Mouse (Mus musculus) hindbrain, embryonic 14.5 days (tissue): Measurements from ENCODE around the gene Hepacam. TPM values are rescaled to one million over a fixed set of nuclear protein-coding genes. Genes with fewer than 3 reads are reported as not detected.

Source experiments
- ATAC-seq: fragments of 200-750 bp; cut with Nextera tagmentation; 2 replicates; pipeline ENCODE4 v1.8.0; 2017; ENCODE audit warnings: moderate number of reproducible peaks, mild to moderate bottlenecking, moderate TSS enrichment, moderate library complexity; ENCODE audit not compliant: low FRiP score
- DNase-seq: peaks from one replicate; pipeline ENCODE4 v3.0.0-alpha.2; 2015; ENCODE audit warnings: low spot score
- H3K27ac ChIP-seq: fragments of 300-500 bp; sonication (generic); 2 replicates; pipeline ENCODE4 v1.5.1; 2014; ENCODE audit warnings: mild to moderate bottlenecking, moderate library complexity
- H3K27me3 ChIP-seq: fragments of 300-500 bp; sonication (generic); 2 replicates; pipeline ENCODE4 v1.6.1; 2014; ENCODE audit warnings: mild to moderate bottlenecking, low read length, mixed read lengths; ENCODE audit not compliant: control insufficient read depth, insufficient read depth
- H3K36me3 ChIP-seq: fragments of 300-500 bp; sonication (generic); replicated peaks from 2 replicates; pipeline ENCODE4 v1.6.1; 2014; ENCODE audit not compliant: control insufficient read depth, insufficient read depth
- H3K4me1 ChIP-seq: fragments of 300-500 bp; sonication (generic); replicated peaks from 2 replicates; pipeline ENCODE4 v1.6.1; 2014; ENCODE audit warnings: antibody characterized with exemption, low read length, mixed read lengths; ENCODE audit not compliant: control insufficient read depth, insufficient read depth
- H3K4me2 ChIP-seq: fragments of 300-500 bp; sonication (generic); replicated peaks from 2 replicates; pipeline ENCODE4 v1.6.1; 2014; ENCODE audit warnings: mild to moderate bottlenecking, moderate library complexity
- H3K4me3 ChIP-seq: fragments of 300-500 bp; sonication (generic); replicated peaks from 2 replicates; pipeline ENCODE4 v1.5.1; 2014; ENCODE audit warnings: mild to moderate bottlenecking, low read length
- H3K9ac ChIP-seq: fragments of 300-500 bp; sonication (generic); 2 replicates; pipeline ENCODE4 v1.6.1; 2014
- H3K9me3 ChIP-seq: fragments of 300-500 bp; sonication (generic); 2 replicates; pipeline ENCODE4 v1.6.1; 2016; ENCODE audit warnings: low read length; ENCODE audit not compliant: control insufficient read depth
- WGBS: fragments of 180-500 bp; shearing (Covaris S2); extraction: QIAGEN DNeasy Blood & Tissue Kit; methylation state at CpG from one replicate; pipeline ENCODE4 v1.1.7; 2014; 5-methylcytosine and 5-hydroxymethylcytosine counted together
- polyA plus RNA-seq: library from polyadenylated mRNA; unstranded; fragments of >200 nt; fragmentation: Nextera tagmentation; extraction: Ambion mirVana; gene quantifications from 2 replicates; pipeline ENCODE4 v1.2.1, GENCODE M21; 2014

Gene Hepacam
- polyA plus RNA-seq, 1 experiment from 2014 or later = 16.8 TPM

GRCm38 (mm10) chr9:37421239-37421638, 54.1 kb downstream of the Hepacam start:
- Histone ChIP-seq H3K4me2 (peak overlapping the region; percentile 55), H3K4me1 (no peaks in the 10 kb centered on the region), H3K9me3 (no peaks in the 10 kb centered on the region), H3K4me3 (peak overlapping the region; percentile 21; the same call in 1 of the 2 replicates), H3K27me3 (no peaks in the 10 kb centered on the region), H3K36me3 (no peaks in the 10 kb centered on the region), H3K9ac (peak overlapping the region; percentile 54), H3K27ac (no peak overlapping the region)
- WGBS = 19% methylated on average over 12 of the region's 12 CpGs
- peak; percentile 32; the same call in 1 of the 2 replicates for ATAC-seq
- peak; percentile 35 for DNase-seq

DNA sequence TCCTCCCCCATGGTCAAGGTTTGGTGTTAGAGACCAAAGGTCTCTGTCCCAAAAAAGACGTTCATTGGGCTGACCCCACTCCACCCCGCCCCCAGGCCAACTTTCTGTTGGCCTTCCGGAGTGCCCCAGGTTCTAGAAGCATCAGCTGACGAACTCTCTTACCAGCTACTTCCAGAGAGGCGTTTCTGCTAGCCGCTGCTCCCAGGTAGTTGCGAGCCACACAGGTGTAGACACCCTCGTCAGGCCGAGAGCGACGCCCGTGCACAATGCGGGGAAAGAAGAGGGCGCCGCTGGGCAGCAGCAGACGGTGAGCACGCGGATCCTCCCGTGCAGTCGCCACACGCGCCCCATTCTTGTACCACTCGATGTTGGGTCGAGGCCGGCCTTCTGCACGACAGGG, 62.2 kb downstream of the Hepacam start:
- DNase-seq (no peak), ATAC-seq (no peak)
- Histone ChIP-seq H3K4me3 (0 out of 2 replicates have a peak overlapping the region, but pooled peaks have one; percentile 5), H3K36me3 (no peaks in the 10 kb centered on the region), H3K4me2 (peak overlapping the region; percentile 24), H3K9me3 (no peaks in the 10 kb centered on the region), H3K27ac (no peak overlapping the region), H3K27me3 (peaks cover 56% of the 10 kb centered on the region), H3K9ac (no peak overlapping the region), H3K4me1 (peaks cover 22% of the 10 kb centered on the region)
- WGBS = 12% methylated on average over 26 of the region's 26 CpGs

GRCm38 (mm10) chr9:37430582-37430981, 63.4 kb downstream of the Hepacam start:
- under 1% methylated on average over 12 of the region's 12 CpGs for WGBS

GRCm38 (mm10) chr9:37432026-37432666, 65.0 kb downstream of the Hepacam start:
- no peak; the same call in 1 of the 2 replicates for ATAC-seq
- Histone ChIP-seq H3K4me1 (peaks cover 23% of the 10 kb centered on the region), H3K4me3 (peak overlapping the region; percentile 36), H3K4me2 (peak overlapping the region; percentile 74), H3K9ac (peak overlapping the region; percentile 44), H3K27me3 (peaks cover 73% of the 10 kb centered on the region), H3K9me3 (no peaks in the 10 kb centered on the region), H3K36me3 (no peaks in the 10 kb centered on the region), H3K27ac (no peak overlapping the region)
- no peak for DNase-seq
- WGBS = 1% methylated on average over 15 of the region's 17 CpGs

More at GRCm38 (mm10) chr9:37430582-37430981, 63.4 kb downstream of the Hepacam start:
- H3K36me3 ChIP-seq = no peaks in the 10 kb centered on the region
- no peaks in the 10 kb centered on the region for H3K9me3 ChIP-seq
- no peak overlapping the region for H3K27ac ChIP-seq
- peak overlapping the region; percentile 74 for H3K4me2 ChIP-seq
- H3K4me1 ChIP-seq = peaks cover 23% of the 10 kb centered on the region
- H3K27me3 ChIP-seq = peaks cover 66% of the 10 kb centered on the region
- peak overlapping the region; percentile 14; the same call in 1 of the 2 replicates for H3K4me3 ChIP-seq
- H3K9ac ChIP-seq = no peak overlapping the region
- DNase-seq (peak; percentile 98), ATAC-seq (peak; percentile 83)

- H3K36me3 ChIP-seq = no peaks in the 10 kb centered on the region
- ATAC-seq = 0 out of 2 replicates have a peak, but pooled peaks have one; percentile 43
- H3K4me3 ChIP-seq = peak within 1 kb of the TSS; percentile 36
- no peaks in the 10 kb centered on the region for H3K9me3 ChIP-seq
- peaks cover 68% of the 10 kb centered on the region for H3K27me3 ChIP-seq
- H3K9ac ChIP-seq = peak within 1 kb of the TSS; percentile 44
- H3K27ac ChIP-seq = no peak within 1 kb of the TSS
- peak within 1 kb of the TSS; percentile 74 for H3K4me2 ChIP-seq
- peaks cover 23% of the 10 kb centered on the region for H3K4me1 ChIP-seq
- no peak for DNase-seq
- under 1% methylated on average over 40 of the region's 40 CpGs for WGBS
These were observed 65.7 kb downstream of the Hepacam start, which contains the start of gene Robo3 for GRCm38 (mm10) chr9:37432720-37433421. Gene Robo3, minus strand, starts transcription at chr9:37433246.

DNA sequence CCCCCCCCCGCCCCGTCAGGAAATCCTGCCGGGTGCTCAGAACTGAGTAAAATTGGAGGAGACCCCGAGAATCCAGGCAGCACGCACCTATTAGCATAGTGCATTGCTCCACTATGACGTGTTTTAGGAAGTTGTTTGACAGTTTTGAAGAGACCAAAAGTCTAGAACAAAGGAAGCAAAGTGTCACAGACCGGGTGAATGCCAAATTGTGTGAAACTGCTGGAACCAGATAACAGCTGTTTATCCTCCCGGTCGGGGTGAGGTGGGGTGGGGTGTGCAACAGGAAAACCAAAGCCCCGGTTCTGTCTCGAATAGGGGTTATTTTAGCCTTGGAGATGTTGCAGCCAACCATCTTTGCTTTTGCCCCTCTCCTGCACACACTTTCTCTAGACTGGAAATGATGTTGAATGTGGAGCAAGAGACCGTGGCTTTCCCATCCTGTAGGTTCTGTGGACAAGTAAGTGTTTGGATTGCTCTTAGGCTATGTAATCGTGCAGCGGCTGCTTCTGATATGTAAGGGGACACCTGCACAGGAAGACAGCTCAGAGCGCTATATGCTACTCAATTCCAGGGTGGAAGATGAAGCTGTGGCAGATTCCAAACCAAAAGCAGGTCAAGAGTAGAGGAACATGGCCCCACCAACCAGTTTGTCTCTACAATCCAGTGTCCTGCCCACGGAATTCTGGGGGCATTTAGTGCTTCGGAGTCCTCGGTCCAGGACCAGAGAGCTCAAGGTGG, 66.8 kb downstream of the Hepacam start:
- 3% methylated on average over 18 of the region's 18 CpGs for whole genome bisulfite sequencing
- peaks cover 63% of the 10 kb centered on the region for H3K27me3 ChIP-seq

DNA sequence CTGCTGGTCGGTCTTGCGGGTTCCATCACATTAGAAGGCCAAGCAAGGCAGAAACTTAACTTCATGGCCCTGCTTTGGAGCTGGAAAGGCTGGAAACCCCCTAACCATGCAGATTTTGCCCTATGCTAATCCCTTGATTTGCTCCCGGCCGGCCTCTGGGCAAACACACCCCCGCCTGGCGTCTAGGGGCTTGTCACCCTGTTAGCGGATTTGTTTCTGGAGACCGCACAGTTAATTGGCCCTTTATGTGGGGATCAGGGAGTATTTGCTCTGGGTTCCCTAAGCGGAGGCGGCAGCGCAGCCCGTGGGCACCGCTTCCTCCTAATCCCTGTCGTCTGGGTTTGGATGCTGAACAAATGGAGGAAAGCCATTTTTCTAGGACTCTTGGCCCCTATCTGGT, 67.8 kb downstream of the Hepacam start:
- Histone ChIP-seq H3K27ac (no peak overlapping the region), H3K36me3 (no peaks in the 10 kb centered on the region), H3K27me3 (peaks cover 54% of the 10 kb centered on the region), H3K4me3 (no peak overlapping the region), H3K9ac (no peak overlapping the region), H3K9me3 (no peaks in the 10 kb centered on the region), H3K4me1 (peaks cover 26% of the 10 kb centered on the region), H3K4me2 (no peak overlapping the region)
- WGBS = 4% methylated on average over 14 of the region's 14 CpGs
- ATAC-seq (no peak), DNase-seq (no peak)

More for the DNA sequence above, 66.8 kb downstream of the Hepacam start:
- Histone ChIP-seq H3K4me3 (no peak overlapping the region), H3K4me2 (peak overlapping the region; percentile 74), H3K27ac (no peak overlapping the region), H3K9ac (no peak overlapping the region), H3K9me3 (no peaks in the 10 kb centered on the region), H3K4me1 (peaks cover 26% of the 10 kb centered on the region), H3K36me3 (no peaks in the 10 kb centered on the region)
- ATAC-seq (no peak), DNase-seq (no peak)

DNA sequence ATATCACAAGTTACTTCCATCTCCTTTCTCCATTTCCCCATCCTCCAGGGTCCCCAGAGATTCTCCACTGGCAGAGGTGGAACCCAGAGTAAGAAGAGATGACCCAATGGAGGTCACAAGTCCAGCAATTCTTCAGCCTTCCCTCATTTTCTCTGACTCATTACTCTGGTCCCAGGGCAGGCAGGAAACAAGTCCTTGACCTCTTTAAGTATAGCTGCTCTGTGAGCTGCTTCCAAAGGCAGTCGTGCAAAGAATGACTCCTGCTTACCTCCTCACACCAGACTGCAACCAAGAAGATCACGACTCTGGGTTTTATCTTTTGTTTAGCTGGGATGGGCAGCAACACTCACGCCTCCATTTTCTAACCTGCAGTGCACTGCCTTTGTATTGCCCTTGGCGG, 68.5 kb downstream of the Hepacam start:
- Histone ChIP-seq H3K36me3 (no peaks in the 10 kb centered on the region), H3K4me2 (no peak overlapping the region), H3K9me3 (no peaks in the 10 kb centered on the region), H3K4me3 (no peak overlapping the region), H3K9ac (no peak overlapping the region), H3K4me1 (peaks cover 26% of the 10 kb centered on the region), H3K27ac (no peak overlapping the region), H3K27me3 (peaks cover 52% of the 10 kb centered on the region)
- DNase-seq (no peak), ATAC-seq (no peak)
- WGBS = 6% methylated on average over 4 of the region's 4 CpGs
